Mouse (Mus musculus) bone marrow, adult 2 months (tissue): Measurements from ENCODE around the gene Hoxa9. TPM values are rescaled to one million over a fixed set of nuclear protein-coding genes. Genes with fewer than 3 reads are reported as not detected.

ENCODE experiments used
- H3K27ac ChIP-seq: fragments of 200-500 bp; 2 replicates; pipeline ENCODE4 v1.5.1; 2012; ENCODE audit warnings: low read depth, mild to moderate bottlenecking, control low read depth, inconsistent platforms, low read length; ENCODE audit not compliant: control insufficient read depth, poor library complexity, insufficient read depth
- H3K4me1 ChIP-seq: fragments of 200-500 bp; 2 replicates; pipeline ENCODE4 v1.6.1; 2011; ENCODE audit warnings: low read length; ENCODE audit not compliant: control insufficient read depth, insufficient read depth
- H3K4me3 ChIP-seq: fragments of 200-500 bp; replicated peaks from 2 replicates; pipeline ENCODE3; 2011; ENCODE audit warnings: mild to moderate bottlenecking, low read depth, low read length, control low read depth; ENCODE audit not compliant: control insufficient read depth
- CTCF ChIP-seq: fragments of 200-500 bp; IDR thresholded peaks from 2 replicates; pipeline ENCODE4 v1.5.1; 2011; ENCODE audit warnings: low read length, control low read depth; ENCODE audit not compliant: control insufficient read depth, insufficient read depth
- POLR2A ChIP-seq: fragments of 200-500 bp; IDR thresholded peaks from 2 replicates; pipeline ENCODE4 v1.6.1; 2011; ENCODE audit warnings: low read depth, mild to moderate bottlenecking, control low read depth, low read length, borderline replicate concordance; ENCODE audit not compliant: control insufficient read depth
- WGBS: fragments of 180-500 bp; shearing (Covaris S2); methylation state at CpG from one replicate; pipeline ENCODE4 v1.1.7; 2018; 5-methylcytosine and 5-hydroxymethylcytosine counted together
- polyA plus RNA-seq: library from polyadenylated mRNA; stranded (reverse); fragments of >200 nt; gene quantifications from 2 replicates; pipeline ENCODE4 v1.2.4, GENCODE M21; 2011; ENCODE audit warnings: low replicate concordance; ENCODE audit not compliant: missing spikeins, insufficient read depth, insufficient read length

Hoxa9 gene
- polyA plus RNA-seq, 1 experiment, result 3.8 TPM

GRCm38 (mm10) chr6:52256956-52257355, 26.1 kb upstream of the Hoxa9 start:
- TF ChIP-seq POLR2A (no peak), CTCF (peak; percentile 68)
- Histone ChIP-seq H3K4me3 (no peak overlapping the region), H3K4me1 (no peaks in the 10 kb centered on the region), H3K27ac (no peak overlapping the region)
- under 1% methylated on average over 6 of the region's 6 CpGs for WGBS

- WGBS, result 3% methylated on average over 59 of the region's 59 CpGs
- no peak overlapping the region for H3K4me3 ChIP-seq
- no peak overlapping the region; the same call in 1 of the 2 replicates for H3K27ac ChIP-seq
- no peak for TF ChIP-seq POLR2A
- no peak for TF ChIP-seq CTCF
- H3K4me1 ChIP-seq, result no peaks in the 10 kb centered on the region
Measured at GRCm38 (mm10) chr6:52253511-52254500, 22.9 kb upstream of the Hoxa9 start.

DNA sequence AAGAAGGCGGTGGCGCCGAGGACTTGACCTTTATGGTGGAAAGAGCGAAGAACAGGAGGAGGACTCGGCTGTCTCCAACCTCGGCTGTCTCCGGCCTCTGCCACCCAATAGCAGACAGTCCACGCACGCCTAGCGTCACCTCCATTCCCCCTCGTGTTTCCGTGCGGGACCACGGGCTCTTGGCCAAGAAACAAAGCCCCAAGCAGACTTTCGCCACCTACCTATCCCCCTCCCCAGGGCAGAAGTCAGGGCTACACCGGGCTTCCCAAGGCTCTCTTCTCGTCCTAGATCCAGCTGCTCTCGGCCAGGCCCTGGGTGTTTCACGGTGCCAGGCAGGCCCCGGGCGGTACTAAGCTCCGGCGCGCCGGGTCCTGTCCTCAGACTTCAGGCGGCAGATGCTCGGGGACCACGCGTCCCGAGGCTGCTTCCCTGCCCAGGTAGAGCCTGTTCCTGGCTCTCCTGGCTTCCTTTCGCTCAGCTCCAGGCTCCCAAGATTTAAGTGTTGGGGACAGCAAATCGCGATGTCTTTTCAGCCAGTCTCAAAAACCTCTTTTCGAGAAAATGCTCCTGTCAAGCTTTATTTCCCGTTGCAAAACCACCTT, 22.0 kb upstream of the Hoxa9 start:
- no peak overlapping the region for H3K27ac ChIP-seq
- whole genome bisulfite sequencing, result 4% methylated on average over 35 of the region's 35 CpGs
- no peaks in the 10 kb centered on the region for H3K4me1 ChIP-seq
- TF ChIP-seq CTCF (no peak), POLR2A (no peak)
- no peak overlapping the region for H3K4me3 ChIP-seq

GRCm38 (mm10) chr6:52252016-52252774, 21.3 kb upstream of the Hoxa9 start:
- Histone ChIP-seq H3K4me1 (no peaks in the 10 kb centered on the region), H3K4me3 (no peak overlapping the region), H3K27ac (no peak overlapping the region)
- TF ChIP-seq CTCF (no peak), POLR2A (no peak)
- 10% methylated on average over 24 of the region's 24 CpGs for WGBS

GRCm38 (mm10) chr6:52251177-52251879, 20.4 kb upstream of the Hoxa9 start:
- TF ChIP-seq POLR2A, result no peak
- TF ChIP-seq CTCF, result no peak
- 12% methylated on average over 7 of the region's 7 CpGs for WGBS
- Histone ChIP-seq H3K4me3 (no peak overlapping the region), H3K4me1 (no peaks in the 10 kb centered on the region), H3K27ac (no peak overlapping the region)

DNA sequence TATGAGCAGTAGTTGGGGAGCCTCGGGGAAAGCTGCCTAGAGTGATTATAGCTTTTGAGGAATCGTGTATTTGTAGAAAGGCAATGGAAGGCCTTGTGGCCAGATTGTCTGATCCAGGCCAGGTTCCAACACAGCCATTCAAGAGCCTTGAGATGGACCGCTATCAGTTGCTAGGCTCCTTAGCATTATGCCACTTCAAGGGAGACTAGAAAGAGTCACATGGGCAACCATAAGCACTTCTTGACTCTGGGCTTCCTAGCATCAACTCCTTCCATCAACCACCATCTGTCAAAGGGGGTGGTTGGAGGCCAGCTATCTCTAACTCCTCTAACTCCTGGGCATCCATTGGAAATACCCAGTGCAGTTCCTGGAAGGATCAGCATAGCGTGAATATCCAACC, 18.9 kb upstream of the Hoxa9 start:
- WGBS, result 15% methylated on average over 4 of the region's 4 CpGs
- H3K4me3 ChIP-seq, result no peak overlapping the region

DNA sequence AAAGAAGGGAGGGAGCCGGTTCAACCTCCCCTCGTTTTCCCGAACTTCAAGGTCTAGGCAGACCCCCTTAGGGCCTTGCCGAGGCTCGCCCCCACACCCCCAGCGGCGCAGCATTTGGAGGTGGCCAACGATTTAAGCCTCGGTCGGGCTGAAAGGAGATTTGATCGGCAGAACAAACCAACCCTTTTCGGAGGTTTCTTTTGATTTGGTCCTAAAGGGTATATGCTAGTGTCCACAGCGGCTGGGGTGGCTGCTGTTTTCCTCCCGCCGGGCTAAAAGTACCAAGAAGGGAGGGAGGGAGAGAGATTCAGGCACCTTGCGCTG, 18.5 kb upstream of the Hoxa9 start:
- no peak for TF ChIP-seq POLR2A
- 3% methylated on average over 16 of the region's 16 CpGs for WGBS
- Histone ChIP-seq H3K4me3 (no peak overlapping the region), H3K4me1 (no peaks in the 10 kb centered on the region), H3K27ac (no peak overlapping the region)

More for the DNA sequence above, 18.9 kb upstream of the Hoxa9 start:
- TF ChIP-seq CTCF (no peak), POLR2A (no peak)
- Histone ChIP-seq H3K27ac (no peak overlapping the region), H3K4me1 (no peaks in the 10 kb centered on the region)
